Mouse (Mus musculus) monocyte, adult 5-6 weeks (primary cell): ENCODE measurements around the gene 1300017J02Rik. TPM values are rescaled to one million over a fixed set of nuclear protein-coding genes. Genes with fewer than 3 reads are reported as not detected.
"Not testable (repeated sequence)": the region's sequence is repeated elsewhere in the genome, so short reads cannot be mapped to it uniquely, and the experiment has no call there.

ENCODE experiments used
- ATAC-seq: fragments of 153-309, 156-312 bp; replicated peaks from 2 replicates; pipeline ENCODE4 v1.8.0; 2017; ENCODE audit warnings: mild to moderate bottlenecking; ENCODE audit not compliant: low TSS enrichment, insufficient number of reproducible peaks, severe bottlenecking, poor library complexity, low FRiP score
- total RNA-seq: library from RNA; stranded (forward); fragments of 200-1000, 200-491, 200-594 nt; gene quantifications from 3 replicates; pipeline ENCODE4 v1.2.3, GENCODE M21; 2017

1300017J02Rik gene
- total RNA-seq = 3.5 TPM in 1 of 3 replicates, not detected in the others

- peak; percentile 97 for ATAC-seq
Observed at GRCm38 (mm10) chr9:103304927-103305326, at the start of gene 1300017J02Rik, which contains the start of gene Topbp1. 1300017J02Rik (minus strand) TSS chr9:103305082. Topbp1 (plus strand) TSS chr9:103305215.

- not testable (repeated sequence) for ATAC-seq
Observed at GRCm38 (mm10) chr9:103353500-103354260, 48.8 kb upstream of the 1300017J02Rik start.

GRCm38 (mm10) chr9:103348791-103349190 lies 43.9 kb upstream of the 1300017J02Rik start:
- ATAC-seq = no peak

- ATAC-seq = no peak
Observed at GRCm38 (mm10) chr9:103347996-103348490, 43.2 kb upstream of the 1300017J02Rik start.

- peak; percentile 50; the same call in 1 of the 2 replicates for ATAC-seq
Observed at GRCm38 (mm10) chr9:103347045-103347444, 42.2 kb upstream of the 1300017J02Rik start.

- ATAC-seq = no peak
Observed at GRCm38 (mm10) chr9:103336912-103337311, 32.0 kb upstream of the 1300017J02Rik start.

- ATAC-seq = no peak
Observed at GRCm38 (mm10) chr9:103332663-103333062, 27.8 kb upstream of the 1300017J02Rik start.

- ATAC-seq = no peak
Observed at GRCm38 (mm10) chr9:103326449-103326848, 21.6 kb upstream of the 1300017J02Rik start.

GRCm38 (mm10) chr9:103324678-103325077 lies 19.8 kb upstream of the 1300017J02Rik start:
- ATAC-seq = no peak

GRCm38 (mm10) chr9:103309832-103310231 lies 5.0 kb upstream of the 1300017J02Rik start:
- no peak for ATAC-seq

GRCm38 (mm10) chr9:103305332-103306041 lies 605 bp upstream of the 1300017J02Rik start:
- 0 out of 2 replicates have a peak, but pooled peaks have one; percentile 14 for ATAC-seq

- peak; percentile 48; the same call in 1 of the 2 replicates for ATAC-seq
Observed at GRCm38 (mm10) chr9:103302666-103303065, 2.2 kb downstream of the 1300017J02Rik start.

GRCm38 (mm10) chr9:103302239-103302638 lies 2.6 kb downstream of the 1300017J02Rik start:
- ATAC-seq = no peak

- no peak for ATAC-seq
Observed at GRCm38 (mm10) chr9:103301086-103301485, 3.8 kb downstream of the 1300017J02Rik start.

GRCm38 (mm10) chr9:103294507-103294906 lies 10.4 kb downstream of the 1300017J02Rik start:
- ATAC-seq = no peak

GRCm38 (mm10) chr9:103288489-103289180 lies 16.2 kb downstream of the 1300017J02Rik start:
- ATAC-seq = no peak

- no peak for ATAC-seq
Observed at GRCm38 (mm10) chr9:103287840-103288488, 16.9 kb downstream of the 1300017J02Rik start.

GRCm38 (mm10) chr9:103286901-103287422 lies 17.9 kb downstream of the 1300017J02Rik start:
- no peak for ATAC-seq
